Mouse (Mus musculus) 416B (cell line): ENCODE measurements at regions not wholly inside any gene's neighbourhood (a gene's known extent, or its start where the extent isn't known, plus 50 kb on each side); places are given as distances from the start of the nearest gene placed in this dataset.

Experiments used
- DNase-seq: peaks from one replicate; pipeline ENCODE4 v3.0.0; 2011; ENCODE audit warnings: low read depth

DNA sequence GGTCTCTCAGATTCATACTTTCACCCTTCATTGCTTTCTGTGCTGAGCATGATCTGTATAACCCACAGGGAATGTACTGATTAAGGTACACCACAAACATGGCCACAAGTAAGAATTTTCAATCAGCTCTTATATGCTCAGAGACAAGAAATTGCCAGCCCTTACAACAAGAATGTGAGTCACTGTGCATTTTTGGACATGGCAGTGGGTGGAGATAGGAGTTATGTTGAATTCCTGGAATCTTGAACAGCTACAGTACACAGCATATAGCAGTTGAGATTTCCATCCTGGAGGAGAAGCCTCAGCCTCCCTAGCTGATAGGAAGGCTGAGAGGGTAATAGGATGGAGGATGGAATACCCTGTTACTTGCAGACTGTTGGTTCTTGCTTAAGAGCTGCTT lies 173.8 kb upstream of the Nudt11 start:
- no peak for DNase-seq

DNA sequence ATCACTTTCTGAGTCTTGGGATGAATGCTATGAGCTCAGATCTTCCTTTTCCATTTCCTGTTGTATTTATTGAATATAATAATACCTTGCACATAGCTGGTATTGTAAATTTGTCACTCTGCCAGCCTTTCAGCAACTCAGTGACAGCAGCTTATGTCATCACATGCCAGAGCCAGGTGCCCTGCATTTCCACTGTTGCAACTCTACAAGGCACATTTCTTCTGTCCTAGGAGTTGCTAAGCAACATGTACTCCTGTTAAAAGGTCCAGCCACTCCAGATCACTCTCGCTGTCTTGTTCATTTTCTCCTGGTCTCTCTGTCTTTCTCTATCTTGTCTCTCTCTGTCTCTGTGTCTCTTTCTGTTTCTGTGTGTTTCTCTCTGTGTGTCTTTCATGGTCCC lies 130.1 kb upstream of the Nudt11 start:
- DNase-seq = no peak

DNA sequence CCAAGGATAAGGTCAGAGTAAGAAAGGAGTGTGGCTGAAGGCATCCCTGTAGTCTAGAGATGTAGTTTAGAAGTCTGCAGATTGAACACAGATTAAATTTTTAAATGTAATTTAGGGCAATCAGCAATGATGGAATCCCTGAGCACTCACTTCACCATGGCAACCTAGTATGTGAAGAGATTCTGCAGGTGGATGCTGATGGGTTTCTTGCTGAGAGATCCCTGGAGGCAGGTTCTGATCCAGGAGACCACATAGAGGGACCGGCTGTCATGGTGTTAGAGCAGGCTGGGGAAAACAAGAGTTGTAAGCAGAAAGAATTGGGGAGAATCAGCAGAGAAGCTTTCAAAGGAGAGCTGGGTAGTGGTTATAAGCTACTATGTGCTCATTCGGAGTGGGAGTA lies 113.7 kb upstream of the Nudt11 start:
- no peak for DNase-seq

DNA sequence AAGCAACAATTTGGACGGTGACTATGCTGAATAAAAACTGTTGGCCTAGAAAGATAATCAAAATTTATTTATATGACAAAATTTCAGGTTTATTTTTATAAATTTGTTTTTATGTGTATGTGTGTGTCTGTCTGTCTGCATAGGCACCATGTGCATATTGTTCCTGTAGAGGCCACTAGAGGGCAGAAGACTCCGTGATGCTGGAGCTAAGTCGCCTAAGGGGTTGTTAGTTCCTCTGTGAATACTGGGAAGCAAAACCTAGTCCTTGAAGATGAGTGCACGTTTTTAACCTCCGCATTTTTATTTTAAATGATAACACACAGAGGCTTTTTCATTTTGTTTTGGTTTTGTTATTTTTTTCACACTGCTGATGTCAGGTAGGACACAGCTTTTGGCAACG lies 105.3 kb upstream of the Nudt11 start:
- peak; percentile 0 for DNase-seq
